Mouse (Mus musculus) left cerebral cortex, postnatal 4 days (tissue): ENCODE data around the gene Fam173a. TPM values are rescaled to one million over a fixed set of nuclear protein-coding genes. Genes with fewer than 3 reads are reported as not detected.
"Not testable (repeated sequence)": the region's sequence is repeated elsewhere in the genome, so short reads cannot be mapped to it uniquely, and the experiment has no call there.

Experiments
- DNase-seq: peaks from one replicate; pipeline ENCODE4 v3.0.0-alpha.2; 2022
- intact Hi-C: fragments of 180-260 bp; cut with DNase I; formaldehyde crosslinking; loops from one replicate; pipeline ENCODE4 v1.15.1; 2025
- total RNA-seq, 2 experiments: library from RNA; stranded (reverse); gene quantifications; 2 replicates each; pipeline ENCODE4 v1.2.3; 2021

Fam173a gene
- total RNA-seq, 2 experiments from 2014 or later = 50.6 to 61.1 TPM

DNA sequence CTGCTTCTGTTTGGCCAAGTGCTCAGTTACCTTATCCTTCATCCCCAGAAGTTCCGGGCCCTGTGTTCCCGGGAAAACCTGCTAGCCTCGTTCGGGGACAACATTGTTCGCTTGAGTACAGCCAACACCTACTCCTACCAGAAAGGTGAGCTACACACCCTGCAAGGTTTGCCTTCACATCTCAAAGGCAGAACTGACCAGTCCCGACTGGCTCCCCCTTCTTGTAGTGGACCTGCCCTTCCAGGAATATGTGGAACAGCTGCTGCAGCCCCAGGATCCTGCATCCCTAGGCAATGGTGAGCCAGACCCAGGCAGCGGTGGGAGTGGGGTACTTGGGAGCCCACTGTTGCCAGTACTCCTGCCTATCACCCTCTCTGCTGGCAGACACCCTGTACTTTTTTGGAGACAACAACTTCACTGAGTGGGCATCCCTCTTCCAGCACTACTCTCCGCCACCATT lies 36.9 kb upstream of the Fam173a start:
- intact Hi-C loops = no loop called here
- DNase-seq = no peak

DNA sequence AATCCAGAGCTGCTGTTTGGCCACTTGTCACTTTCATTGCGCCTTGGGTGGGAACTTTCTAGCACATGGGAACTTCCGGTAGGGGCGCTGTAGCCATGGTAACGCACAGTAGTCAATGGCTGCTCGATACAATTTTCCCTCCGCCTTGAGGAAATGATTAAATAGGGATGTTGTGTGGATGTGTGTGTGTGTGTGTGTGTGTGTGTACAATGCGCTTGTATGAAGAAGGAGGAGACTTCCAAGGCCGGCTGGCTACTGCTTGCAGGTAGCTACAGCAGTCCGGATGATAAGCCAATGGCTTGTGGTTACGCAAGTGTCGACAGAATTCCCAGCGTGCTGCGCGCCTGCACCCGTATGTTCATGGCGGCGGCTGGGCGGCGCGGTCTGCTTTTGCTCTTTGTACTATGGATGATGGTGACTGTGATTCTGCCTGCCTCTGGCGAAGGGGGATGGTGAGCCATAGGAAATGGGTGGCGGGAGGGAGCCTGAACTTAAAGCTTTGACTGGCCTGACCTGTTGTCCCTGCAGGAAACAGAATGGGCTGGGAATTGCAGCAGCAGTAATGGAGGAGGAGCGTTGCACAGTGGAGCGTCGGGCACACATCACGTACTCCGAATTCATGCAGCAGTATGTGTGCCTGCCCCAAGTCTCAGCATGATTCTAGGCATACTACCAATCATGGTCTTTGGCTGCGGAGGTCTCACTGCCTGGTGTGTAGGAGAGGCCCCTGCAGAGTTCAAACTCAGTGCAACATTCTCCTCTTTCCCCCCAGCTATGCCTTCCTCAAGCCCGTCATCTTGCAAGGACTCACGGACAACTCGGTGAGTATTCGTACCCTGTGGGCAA lies 36.2 kb upstream of the Fam173a start, which contains the start of gene Jmjd8:
Gene Jmjd8 (plus strand): TSS at position 156 of the 846 bp plus-strand sequence.
- intact Hi-C loops = no loop called here
- DNase-seq = peak; percentile 83

DNA sequence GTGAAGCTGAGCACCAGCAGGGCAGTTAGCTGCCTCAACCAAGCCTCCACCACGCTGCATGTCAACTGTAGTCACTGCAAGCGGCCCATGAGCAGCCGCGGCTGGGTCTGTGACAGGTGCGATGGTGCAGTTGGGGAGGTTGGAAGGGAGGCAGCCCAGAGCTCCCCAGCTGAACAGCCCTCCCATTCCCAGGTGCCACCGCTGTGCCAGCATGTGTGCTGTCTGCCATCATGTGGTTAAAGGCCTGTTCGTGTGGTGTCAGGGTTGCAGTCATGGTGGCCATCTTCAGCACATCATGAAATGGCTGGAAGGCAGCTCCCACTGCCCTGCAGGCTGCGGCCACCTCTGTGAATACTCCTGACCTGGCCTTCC lies 35.5 kb upstream of the Fam173a start:
- no peak for DNase-seq
- intact Hi-C loops = no loop called here

DNA sequence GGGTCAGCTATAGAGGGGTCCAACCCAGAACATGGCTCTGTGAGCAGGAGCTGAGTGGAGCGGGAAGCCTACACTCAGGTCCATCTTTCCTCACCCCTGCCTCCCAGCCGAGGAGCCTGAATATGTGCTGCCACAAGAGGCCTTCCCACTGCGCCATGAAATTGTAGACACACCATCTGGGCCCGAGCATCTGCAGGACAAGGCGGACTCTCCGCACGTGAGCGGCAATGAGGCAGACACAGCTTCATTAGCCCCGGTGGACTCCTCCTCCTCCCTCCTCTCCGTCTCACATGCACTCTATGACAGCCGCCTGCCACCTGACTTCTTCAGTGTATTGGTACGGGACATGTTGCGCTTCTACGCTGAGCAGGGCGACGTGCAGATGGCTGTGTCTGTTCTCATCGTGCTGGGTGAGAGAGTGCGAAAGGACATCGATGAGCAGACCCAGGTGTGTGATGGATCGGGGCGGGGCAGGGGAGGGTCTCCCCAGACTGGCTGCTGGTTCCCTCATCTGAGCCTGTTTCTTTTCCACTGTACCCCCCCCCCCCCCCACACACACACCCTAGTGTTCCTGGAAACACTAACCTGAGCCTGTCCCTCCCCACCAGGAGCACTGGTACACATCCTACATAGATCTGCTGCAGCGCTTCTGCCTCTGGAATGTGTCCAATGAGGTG lies 35.0 kb upstream of the Fam173a start:
- intact Hi-C loops = no loop called here
- no peak for DNase-seq

DNA sequence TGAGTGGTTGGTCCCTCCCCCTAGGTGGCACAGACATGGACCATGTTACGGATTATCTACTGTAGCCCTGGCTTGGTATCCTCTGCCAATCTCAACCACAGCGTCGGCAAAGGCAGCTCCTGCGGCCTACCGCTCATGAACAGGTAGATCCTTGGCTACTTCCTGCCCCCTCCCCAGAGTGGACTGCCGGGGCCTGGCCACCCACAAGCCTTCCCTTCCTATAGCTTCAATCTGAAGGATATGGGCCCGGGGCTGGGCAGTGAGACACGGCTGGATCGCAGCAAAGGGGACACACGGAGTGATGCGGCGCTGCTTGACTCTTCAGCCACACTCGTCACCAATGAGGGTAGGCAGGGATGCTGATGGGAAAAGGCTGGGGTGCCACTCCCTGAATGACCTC lies 34.3 kb upstream of the Fam173a start:
- no peak for DNase-seq
- intact Hi-C loops = no loop called here

DNA sequence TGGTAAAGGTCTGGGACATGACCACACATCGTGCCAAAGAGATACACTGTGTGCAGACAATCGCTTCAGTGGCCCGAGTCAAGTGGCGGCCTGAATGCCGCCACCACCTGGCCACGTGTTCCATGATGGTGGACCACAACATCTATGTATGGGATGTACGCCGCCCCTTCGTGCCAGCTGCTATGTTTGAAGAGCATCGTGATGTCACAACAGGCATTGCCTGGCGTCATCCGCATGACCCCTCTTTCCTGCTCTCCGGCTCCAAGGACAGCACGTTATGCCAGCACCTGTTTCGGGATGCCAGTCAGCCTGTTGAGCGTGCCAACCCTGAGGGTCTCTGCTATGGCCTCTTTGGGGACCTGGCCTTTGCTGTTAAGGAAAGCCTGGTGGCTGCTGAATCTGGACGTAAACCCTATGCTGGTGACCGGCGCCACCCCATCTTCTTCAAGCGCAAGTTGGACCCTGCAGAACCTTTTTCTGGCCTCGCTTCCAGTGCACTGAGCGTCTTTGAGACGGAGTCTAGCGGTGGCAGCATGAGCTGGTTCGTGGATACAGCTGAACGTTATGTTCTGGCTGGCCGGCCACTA lies 33.4 kb upstream of the Fam173a start:
- no peak for DNase-seq
- intact Hi-C loops = no loop called here

DNA sequence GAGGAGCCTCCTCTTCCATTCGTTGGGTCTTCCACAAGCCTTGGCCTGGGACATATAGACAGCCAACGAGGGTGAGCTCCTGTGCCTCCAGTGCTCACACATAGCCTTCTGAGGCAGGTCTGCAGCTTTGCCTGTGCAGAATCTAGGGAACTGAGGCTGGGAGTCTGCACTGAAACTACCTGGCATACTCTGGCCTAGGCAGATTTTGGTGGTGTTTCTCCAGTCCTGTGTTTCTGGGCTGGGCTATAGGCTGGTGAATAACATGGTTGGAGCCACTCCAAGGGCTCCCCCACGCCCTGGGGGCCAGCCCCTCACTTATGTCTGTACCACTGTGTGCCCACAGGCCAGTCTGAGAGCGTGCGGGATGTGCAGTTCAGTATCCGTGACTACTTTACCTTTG lies 32.6 kb upstream of the Fam173a start:
- DNase-seq = no peak
- intact Hi-C loops = no loop called here

DNA sequence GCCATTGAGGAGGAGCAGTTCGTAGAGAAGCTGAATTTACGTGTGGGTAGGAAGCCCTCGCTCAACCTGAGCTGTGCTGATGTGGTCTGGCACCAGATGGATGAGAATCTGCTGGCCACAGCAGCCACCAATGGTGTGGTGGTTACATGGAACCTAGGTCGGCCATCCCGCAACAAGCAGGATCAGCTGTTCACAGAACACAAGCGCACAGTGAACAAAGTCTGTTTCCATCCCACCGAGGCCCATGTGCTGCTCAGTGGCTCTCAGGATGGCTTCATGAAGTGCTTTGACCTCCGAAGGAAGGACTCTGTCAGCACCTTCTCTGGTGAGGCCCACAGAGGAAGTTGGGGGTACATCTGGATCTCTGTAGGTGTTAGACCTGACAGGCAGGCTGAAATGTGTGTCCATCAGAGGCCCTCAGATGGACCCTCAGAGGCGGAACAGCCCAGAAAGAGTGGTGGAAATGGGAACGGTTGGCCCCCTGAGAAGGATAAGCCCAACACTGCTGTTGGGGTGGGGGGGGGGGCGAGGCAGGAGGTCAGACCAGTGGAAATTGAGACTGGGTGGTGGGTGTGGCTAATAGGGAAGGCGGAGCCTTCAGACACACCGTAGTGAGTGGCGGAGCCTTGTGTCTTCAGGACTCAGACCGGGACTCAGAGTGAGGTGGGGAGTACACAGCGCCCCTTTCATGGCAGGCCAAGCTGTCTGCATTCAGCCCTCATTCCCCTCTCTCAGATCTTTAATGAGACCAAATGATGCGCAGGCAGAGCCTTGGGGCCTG lies 31.9 kb upstream of the Fam173a start:
- intact Hi-C loops = no loop called here
- DNase-seq = no peak

DNA sequence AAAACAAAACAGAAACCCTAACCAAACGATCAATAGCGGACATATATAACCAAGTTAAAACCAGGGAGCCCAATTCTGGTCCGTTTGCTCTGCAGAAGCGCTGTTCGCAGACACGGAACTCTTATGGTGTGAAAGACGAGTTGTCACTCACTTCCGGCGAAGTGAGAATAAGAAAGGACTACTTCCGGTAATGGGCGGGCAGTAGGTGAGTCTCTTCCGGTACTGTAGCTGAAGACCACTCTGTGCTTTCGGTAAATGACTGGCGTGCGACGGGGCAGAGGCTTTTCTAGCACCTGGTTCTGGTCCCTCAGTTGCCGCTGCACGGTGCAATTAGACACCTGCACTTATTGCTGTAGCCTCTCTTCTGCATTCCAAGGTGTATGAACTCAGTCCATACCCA lies 30.8 kb upstream of the Fam173a start, which contains the start of gene Wdr24:
Gene Wdr24 (plus strand): TSS at position 176 of the 400 bp plus-strand sequence.
- intact Hi-C loops = no loop called here
- peak; percentile 72 for DNase-seq

DNA sequence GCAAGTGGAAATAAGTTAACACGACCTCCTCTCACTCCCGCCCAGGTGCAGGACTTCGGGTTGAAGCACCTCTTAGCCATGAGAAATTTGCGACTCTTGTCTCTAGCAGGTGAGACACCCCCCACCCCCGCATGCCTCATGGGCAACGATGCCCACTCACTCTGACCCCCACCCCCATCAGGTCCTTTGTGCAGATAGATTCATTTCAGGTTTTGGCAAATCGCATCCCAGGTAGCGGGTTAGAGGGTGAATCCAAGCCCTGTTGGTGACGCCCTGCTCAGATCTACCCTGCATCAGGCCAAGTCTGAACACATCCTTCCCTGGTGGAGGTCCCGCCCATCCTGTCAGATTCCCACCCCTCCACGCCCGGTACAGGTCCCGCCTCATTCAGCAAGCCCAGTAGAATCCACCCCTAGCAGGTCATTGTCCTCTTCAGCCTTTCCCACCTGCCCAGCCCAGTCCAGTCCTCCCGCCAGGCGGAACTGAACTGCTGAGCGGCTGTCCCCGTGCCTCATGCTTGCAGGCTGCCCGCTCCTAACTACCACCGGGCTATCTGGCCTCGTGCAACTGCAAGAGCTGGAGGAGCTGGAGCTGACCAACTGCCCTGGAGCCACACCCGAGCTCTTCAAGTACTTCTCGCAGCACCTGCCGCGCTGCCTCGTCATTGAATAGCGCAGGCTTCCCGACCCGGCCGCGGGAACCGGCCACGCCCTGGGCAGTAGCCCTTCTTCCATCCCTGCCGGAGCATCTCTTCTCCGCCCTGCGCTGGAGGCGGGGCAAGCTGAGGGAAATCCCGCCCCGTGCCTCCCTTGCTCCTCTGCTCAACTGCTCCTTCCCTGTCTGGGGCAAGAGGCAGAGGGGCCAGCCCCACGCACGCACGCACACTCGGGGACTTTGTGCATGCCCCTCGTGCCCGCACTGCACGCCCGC lies 26.4 kb upstream of the Fam173a start:
- no peak for DNase-seq
- intact Hi-C loops = no loop called here

DNA sequence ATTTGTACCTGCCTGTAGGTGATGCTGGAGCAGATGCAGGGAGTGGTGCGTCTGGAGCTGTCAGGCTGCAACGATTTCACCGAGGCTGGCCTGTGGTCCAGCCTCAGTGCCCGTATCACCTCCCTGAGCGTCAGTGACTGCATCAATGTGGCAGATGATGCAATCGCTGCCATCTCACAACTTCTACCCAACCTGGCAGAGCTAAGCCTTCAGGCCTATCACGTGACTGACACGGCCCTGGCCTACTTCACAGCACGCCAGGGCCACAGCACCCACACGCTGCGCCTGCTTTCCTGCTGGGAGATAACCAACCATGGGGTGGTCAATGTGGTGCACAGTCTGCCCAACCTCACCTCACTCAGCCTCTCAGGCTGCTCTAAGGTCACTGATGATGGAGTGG lies 25.0 kb upstream of the Fam173a start:
- intact Hi-C loops = no loop called here
- no peak for DNase-seq

DNA sequence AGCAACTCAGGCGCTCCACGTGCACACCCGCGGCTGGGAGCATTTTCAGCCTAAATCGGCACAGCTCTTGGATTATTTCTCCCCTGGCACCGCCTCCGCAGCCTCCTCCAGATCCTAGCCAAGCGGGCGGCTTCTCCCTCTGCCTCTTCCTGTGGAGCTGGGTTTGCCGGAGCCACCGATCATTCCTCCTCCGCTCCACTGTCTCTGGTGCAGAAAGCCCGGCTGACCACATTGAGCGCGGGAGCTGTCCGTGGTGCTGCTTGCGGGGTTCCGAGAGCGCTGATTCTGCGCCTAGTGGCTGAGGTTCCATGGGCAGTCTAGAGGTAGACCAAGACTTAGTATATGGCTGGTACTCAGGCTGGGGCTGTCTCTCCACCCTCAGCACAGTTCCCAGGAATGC lies 20.8 kb upstream of the Fam173a start:
- intact Hi-C loops = no loop called here

DNA sequence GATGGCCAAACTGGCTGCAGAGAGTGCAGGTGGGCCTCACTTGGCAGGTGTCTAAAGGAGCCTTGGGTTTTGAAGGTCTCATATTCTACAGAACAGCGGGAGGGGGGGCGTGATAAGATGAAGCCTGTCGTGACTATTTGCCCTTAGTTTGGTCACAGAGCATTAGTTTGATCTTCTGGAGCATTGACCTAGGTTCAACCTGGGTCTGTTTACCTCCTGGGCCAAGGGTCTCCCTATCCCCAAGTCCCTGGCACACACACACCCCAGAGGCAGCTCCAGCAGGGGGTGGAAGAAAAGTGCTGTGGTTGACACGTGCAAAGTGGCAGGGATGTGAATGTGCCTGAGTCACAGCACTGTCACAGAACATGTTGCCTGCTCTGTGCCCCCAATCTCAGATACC lies 18.2 kb upstream of the Fam173a start:
- intact Hi-C loops = no loop called here

More for the DNA sequence above, 20.8 kb upstream of the Fam173a start:
- peak; percentile 70 for DNase-seq

DNA sequence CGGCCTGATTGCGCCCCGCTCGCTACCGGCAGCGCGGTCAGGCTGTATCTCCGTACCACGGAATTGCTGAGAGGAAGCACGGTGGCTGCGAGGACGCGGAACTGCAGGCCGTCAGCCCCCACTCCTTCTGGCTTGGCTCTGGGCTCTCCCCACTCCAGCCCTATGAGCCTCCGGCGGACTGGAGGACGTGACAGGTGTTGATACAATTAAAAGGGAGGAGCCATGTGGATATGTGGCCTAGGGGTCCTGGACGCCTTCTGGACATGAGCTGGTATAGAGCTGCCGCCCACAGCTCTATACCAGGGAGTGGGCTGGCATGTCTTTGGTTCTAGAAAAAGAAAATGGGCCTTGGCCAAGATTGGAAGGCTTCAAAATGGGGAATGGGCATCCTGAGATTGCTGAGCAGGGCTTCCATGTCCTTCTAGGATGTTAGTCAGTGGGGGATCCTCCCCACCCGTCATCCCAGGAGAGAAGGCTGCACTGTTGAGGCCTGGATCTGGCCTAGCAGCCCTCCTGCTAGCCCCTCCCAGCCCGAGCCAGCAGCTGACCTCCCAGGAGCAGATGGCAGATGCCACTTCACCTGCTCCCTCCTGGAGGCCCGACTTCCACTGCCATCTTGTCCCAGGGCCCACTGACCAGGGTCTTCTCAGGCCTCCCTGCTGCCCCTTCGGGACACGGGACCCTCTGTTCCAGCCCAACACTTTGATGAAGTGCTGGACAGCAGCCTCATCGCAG lies 17.1 kb upstream of the Fam173a start:
- intact Hi-C loops = no loop called here
- DNase-seq = peak; percentile 69

More for the DNA sequence above, 18.2 kb upstream of the Fam173a start:
- DNase-seq = no peak

DNA sequence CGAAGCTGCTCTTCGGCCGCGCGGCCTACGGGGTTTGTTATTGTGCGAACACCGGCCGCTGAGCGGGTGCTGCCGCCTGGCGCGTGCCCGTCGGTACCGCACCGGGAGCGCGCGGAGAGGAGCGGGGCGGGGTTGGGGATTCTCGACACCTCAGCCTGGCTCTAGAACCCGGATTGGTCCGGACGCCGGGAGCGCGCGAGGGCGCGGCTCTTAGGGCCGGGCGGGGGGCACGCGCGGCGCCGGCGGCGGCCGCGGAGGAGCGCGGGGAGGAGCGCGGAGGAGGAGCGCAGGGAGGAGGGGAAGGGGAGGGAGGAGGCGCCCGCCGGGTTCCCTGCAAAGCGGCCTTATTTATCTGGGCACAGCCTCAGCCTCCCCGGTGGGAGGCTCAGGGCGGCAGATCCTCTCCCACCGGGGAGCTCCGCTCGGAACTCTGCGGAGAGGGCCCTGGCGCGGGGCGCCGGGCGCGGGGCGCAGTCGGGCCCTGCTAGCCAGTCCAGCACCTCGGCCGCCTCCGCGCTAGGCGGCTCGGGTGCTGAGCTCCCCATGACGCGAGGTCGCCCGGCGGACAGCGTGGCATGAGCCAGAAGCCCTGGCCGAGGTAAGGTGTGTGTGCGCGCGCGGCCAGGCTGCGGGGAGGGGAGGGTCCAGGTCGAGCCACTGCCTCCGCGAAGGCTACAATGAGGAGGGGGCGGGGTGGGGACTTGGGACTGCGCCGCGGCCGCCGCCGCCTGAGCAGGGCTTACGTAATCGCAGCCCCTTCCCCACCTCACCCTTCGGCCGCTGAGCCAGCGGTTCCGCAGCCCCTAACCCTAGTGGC lies 16.3 kb upstream of the Fam173a start, which contains the start of gene Fbxl16:
Gene Fbxl16 (plus strand): TSS at position 297 of the 817 bp plus-strand sequence.
- intact Hi-C loops = no loop called here
- DNase-seq = peak; percentile 92

DNA sequence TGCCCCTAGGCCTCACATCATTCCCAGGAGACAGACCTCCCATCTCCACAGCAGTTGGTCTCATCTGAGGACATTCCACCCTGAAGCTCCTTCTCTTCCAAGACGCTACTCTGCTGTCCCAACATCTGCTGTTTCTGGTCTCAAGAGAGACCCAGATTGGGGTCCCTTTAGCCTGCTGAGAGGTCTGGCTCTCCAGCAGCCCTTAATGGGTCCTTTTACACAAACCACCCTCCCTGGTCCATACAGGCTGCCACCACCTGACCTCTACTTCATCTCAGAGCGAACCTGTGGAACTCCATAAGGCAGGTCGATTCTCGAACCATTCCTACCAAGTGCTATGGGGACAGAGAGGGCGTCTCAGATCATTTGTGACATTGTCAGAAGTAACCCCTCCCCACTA lies 15.3 kb upstream of the Fam173a start:
- no peak for DNase-seq
- intact Hi-C loops = no loop called here

DNA sequence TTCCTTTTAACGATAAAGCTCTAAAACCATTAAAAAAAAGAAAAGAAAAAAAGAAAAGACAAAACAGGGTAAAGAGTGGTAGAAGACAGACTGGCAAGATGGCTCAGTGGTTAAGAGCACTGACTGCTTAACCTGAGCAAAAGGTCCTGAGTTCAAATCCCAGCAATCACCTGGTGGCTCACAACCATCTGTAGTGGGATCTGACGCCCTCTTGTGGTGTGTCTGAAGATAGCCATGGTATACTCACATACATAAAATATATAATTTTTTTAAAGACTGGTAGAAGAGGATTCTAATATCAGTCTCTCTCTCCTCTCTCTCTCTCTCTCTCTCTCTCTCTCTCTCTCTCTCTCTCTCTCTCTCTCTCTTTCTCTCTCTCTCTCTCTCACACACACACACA lies 14.8 kb upstream of the Fam173a start:
- intact Hi-C loops, DNase-seq: not testable (repeated sequence)

DNA sequence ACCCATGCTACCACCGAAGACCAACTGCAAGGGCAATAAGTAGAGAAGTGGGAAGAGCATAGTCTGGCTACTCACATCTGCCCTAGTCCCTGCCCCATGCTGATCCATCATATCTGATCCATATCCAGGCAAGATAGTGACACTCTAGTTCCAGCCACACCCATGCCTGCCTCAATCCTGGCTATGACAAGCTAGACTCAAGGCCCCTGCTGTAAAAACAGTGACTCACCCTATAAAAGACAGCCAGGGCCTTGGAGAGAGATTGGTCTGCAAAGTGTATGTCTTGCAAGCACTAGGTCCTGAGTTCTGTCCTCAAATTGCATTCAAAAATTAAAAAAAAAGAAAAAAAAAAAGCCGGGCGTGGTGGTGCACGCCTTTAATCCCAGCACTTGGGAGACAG lies 13.8 kb upstream of the Fam173a start:
- intact Hi-C loops = no loop called here
- no peak for DNase-seq
